Mouse (Mus musculus) liver, embryonic 14.5 days (tissue): ENCODE results near the gene Ptpn14. TPM values are rescaled to one million over a fixed set of nuclear protein-coding genes. Genes with fewer than 3 reads are reported as not detected.

Source experiments
- ATAC-seq: fragments of 200-750 bp; cut with Nextera tagmentation; 2 replicates; pipeline ENCODE4 v1.8.0; 2017; ENCODE audit warnings: moderate number of reproducible peaks, mild to moderate bottlenecking, moderate library complexity; ENCODE audit not compliant: insufficient read depth
- DNase-seq, 3 experiments: peaks; one replicate each; pipeline ENCODE4 v3.0.0-alpha.2; 2012 to 2013; ENCODE audit warnings: low read depth in 3 of 3, low spot score in 3 of 3
- H3K27ac ChIP-seq: fragments of 300-500 bp; sonication (generic); 2 replicates; pipeline ENCODE4 v1.5.1; 2014; ENCODE audit warnings: moderate library complexity, mild to moderate bottlenecking, control low read depth, inconsistent platforms
- H3K27me3 ChIP-seq: fragments of 300-500 bp; sonication (generic); 2 replicates; pipeline ENCODE4 v1.6.1; 2014; ENCODE audit warnings: mild to moderate bottlenecking, low read length, moderate library complexity; ENCODE audit not compliant: control insufficient read depth, insufficient read depth
- H3K36me3 ChIP-seq: fragments of 300-500 bp; sonication (generic); replicated peaks from 2 replicates; pipeline ENCODE4 v1.6.1; 2014; ENCODE audit warnings: low read depth; ENCODE audit not compliant: control insufficient read depth, insufficient read depth
- H3K4me1 ChIP-seq, 2 experiments: fragments of 200-500 bp in 1 of 2; fragments of 300-500 bp in 1 of 2; sonication (generic) in 1 of 2; replicated peaks; 2 replicates each; pipeline ENCODE4 v1.6.1; 2012 to 2014; ENCODE audit warnings: antibody characterized with exemption in 1 of 2, inconsistent platforms in 1 of 2, low read length in 1 of 2; ENCODE audit not compliant: control insufficient read depth in 2 of 2, insufficient read depth in 2 of 2
- H3K4me2 ChIP-seq: fragments of 300-500 bp; sonication (generic); 2 replicates; pipeline ENCODE4 v1.6.1; 2014; ENCODE audit warnings: low read depth, mild to moderate bottlenecking, control low read depth, moderate library complexity
- H3K4me3 ChIP-seq, 2 experiments: fragments of 200-500 bp in 1 of 2; fragments of 300-500 bp in 1 of 2; sonication (generic) in 1 of 2; 2 replicates each; pipeline ENCODE4 v1.5.1; 2012 to 2014; ENCODE audit warnings: low read depth in 2 of 2, low read length in 2 of 2, mild to moderate bottlenecking in 2 of 2, control low read depth in 1 of 2, inconsistent platforms in 1 of 2, moderate library complexity in 1 of 2; ENCODE audit not compliant: insufficient read depth in 1 of 2
- H3K9ac ChIP-seq: fragments of 300-500 bp; sonication (generic); replicated peaks from 2 replicates; pipeline ENCODE4 v1.6.1; 2014; ENCODE audit warnings: mild to moderate bottlenecking, control low read depth, moderate library complexity
- H3K9me3 ChIP-seq: fragments of 300-500 bp; sonication (generic); 2 replicates; pipeline ENCODE4 v1.6.1; 2016; ENCODE audit warnings: low read length, mixed read lengths; ENCODE audit not compliant: control insufficient read depth
- CTCF ChIP-seq: IDR thresholded peaks from 2 replicates; pipeline ENCODE4 v1.5.1; 2016; ENCODE audit warnings: antibody characterized with exemption, low read depth, control low read depth
- EP300 ChIP-seq: IDR thresholded peaks from 2 replicates; pipeline ENCODE4 v1.6.1; 2016; ENCODE audit warnings: antibody characterized with exemption, low read depth
- WGBS: fragments of 180-500 bp; shearing (Covaris S2); extraction: QIAGEN DNeasy Blood & Tissue Kit; methylation state at CpG from one replicate; pipeline ENCODE4 v1.1.7; 2014; ENCODE audit not compliant: insufficient replicate concordance; 5-methylcytosine and 5-hydroxymethylcytosine counted together
- polyA plus RNA-seq, 2 experiments: library from polyadenylated mRNA; depleted of rRNA in 1 of 2; stranded (reverse) in 1 of 2; unstranded in 1 of 2; fragments of >200 nt; fragmentation: Nextera tagmentation in 1 of 2; extraction: Ambion mirVana in 1 of 2; gene quantifications; 2 replicates each; pipeline versions ENCODE4 v1.2.1 to v1.2.3; 2012 to 2014

Ptpn14 gene
- polyA plus RNA-seq, 2 experiments: 0.22 to 0.50 TPM

DNA sequence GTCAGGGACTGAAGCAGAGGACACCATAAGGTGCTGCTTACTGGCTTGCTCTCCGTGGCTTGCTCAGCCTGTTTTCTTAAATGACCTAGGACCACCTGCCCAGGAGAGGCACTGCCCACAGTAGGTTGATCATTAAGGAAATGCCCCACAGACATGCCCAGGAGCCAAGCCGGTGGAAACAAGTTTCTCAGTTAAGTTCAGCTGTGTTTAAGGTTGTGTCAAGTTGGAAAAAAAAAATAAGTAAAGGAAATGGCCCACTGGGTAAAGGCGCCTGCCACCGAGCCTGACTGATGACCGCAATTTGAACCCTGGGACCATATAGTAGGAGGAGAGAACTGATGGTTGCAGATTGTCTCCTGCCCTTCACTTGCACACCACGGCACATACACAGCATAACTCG is 62.6 kb downstream of the Ptpn14 start:
- DNase-seq: no peak
- no peak for TF ChIP-seq CTCF
- no peak for TF ChIP-seq EP300
- ATAC-seq: no peak
- H3K9ac ChIP-seq: no peak overlapping the region
- no peaks in the 10 kb centered on the region for H3K27me3 ChIP-seq
- H3K4me1 ChIP-seq: peaks cover 0 to 6% of the 10 kb centered on the region in 2 experiments; a peak in 3 of 4 replicates
- no peaks in the 10 kb centered on the region for H3K9me3 ChIP-seq
- no peaks in the 10 kb centered on the region for H3K36me3 ChIP-seq
- no peak overlapping the region for H3K4me3 ChIP-seq
- 71% methylated on average over 7 of the region's 7 CpGs for WGBS
- H3K4me2 ChIP-seq: no peak overlapping the region
- H3K27ac ChIP-seq: no peak overlapping the region

DNA sequence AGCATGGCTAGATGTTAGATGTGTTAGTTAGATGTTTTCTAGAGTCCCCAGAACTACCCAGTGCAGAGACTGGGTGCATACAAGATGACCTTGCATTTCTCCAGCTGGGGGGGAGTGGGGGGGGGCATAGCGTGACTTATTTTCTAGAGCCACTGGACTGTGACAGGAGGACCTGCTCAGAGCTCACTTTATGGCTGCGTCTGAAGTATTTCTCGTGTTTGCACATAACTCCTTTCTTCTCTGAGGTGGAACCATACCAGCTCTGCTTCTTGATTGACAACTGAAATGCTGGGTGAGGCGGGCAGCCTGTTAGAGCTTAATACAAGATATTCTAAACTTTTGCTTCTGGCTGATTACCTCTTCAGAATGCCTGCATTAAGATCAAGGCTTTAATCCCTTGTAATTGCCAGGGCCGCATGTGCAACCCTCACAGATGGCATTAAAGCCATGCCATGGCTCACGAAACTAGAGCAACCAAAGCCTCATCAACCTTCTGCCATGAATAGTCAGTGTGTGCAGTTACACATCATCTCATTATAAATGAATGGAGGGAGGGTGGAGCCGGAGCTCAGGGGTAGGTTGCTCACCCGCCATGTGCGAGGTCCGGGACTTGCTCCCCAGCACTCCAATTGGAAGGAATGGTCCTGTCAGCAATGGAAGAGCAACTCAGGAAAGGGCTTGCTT is 63.6 kb downstream of the Ptpn14 start:
- no peak overlapping the region for H3K9ac ChIP-seq
- TF ChIP-seq EP300 (no peak), CTCF (no peak)

DNA sequence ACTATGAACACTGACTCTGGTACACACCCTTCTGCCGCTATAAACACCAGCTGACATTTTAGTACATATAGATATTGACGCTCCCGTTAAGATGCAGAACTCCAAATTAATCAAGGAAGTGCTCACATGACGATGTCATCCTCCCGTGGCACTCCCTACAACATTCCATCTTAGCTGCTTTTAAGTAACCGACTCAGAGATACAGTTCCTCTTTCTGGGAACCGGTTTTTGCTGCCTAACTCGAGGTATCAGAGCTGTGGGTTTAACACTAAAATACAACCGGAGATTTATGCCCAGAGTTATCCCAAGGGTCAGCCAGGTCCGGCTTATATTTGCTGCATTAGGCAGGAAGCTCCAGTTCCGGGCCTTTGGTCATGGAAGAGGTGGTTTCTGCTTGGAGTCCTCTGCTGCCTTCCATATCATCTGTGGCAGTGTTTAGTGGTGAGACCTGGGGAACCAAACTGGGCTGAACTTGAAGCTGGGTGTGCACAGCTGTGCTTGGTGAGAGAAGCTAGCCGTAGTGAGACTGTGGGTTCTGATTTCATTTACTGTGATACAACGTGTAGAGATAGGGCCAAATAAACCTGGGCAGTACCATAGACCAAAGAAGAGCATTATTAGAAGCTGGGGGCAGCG is 64.6 kb downstream of the Ptpn14 start:
- TF ChIP-seq CTCF: no peak
- no peak for TF ChIP-seq EP300

More for the DNA sequence above, 63.6 kb downstream of the Ptpn14 start:
- H3K4me2 ChIP-seq: no peak overlapping the region
- no peak overlapping the region for H3K27ac ChIP-seq
- no peaks in the 10 kb centered on the region for H3K36me3 ChIP-seq
- 71% methylated on average over 10 of the region's 10 CpGs for WGBS
- H3K27me3 ChIP-seq: no peaks in the 10 kb centered on the region
- no peak for ATAC-seq
- no peak overlapping the region for H3K4me3 ChIP-seq
- no peaks in the 10 kb centered on the region for H3K9me3 ChIP-seq
- peaks cover 0 to 14% of the 10 kb centered on the region in 2 experiments; a peak in 3 of 4 replicates for H3K4me1 ChIP-seq
- no peak for DNase-seq

DNA sequence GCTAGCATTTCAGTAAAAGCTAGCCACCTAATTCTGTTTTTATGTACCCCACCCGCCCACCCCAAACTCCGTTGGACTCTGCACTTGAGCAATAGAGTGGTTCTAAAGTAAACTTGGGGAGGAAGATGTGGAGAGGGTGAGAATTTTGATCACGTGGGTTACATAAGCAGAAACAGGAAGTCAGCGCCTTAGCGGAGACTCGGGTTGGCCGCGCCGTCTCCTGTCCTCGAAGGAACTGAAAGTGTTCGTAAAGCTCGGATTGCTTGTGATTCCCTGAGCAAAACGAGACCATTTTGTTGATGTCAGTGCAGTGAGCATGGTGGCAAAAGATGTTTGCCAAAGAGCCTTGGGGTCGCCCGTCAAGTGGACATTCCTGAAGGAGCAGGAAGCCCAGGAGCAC is 70.9 kb downstream of the Ptpn14 start:
- Histone ChIP-seq H3K4me2 (no peak overlapping the region), H3K4me1 (peaks cover 0 to 17% of the 10 kb centered on the region in 2 experiments; a peak in 3 of 4 replicates), H3K9ac (no peak overlapping the region), H3K27me3 (no peaks in the 10 kb centered on the region), H3K36me3 (no peaks in the 10 kb centered on the region), H3K27ac (no peak overlapping the region), H3K4me3 (no peak overlapping the region), H3K9me3 (no peaks in the 10 kb centered on the region)
- ATAC-seq: no peak
- peak in 1 of 3 experiments; percentile 9 for DNase-seq
- no peak for TF ChIP-seq CTCF
- TF ChIP-seq EP300: no peak
- WGBS: 29% methylated on average over 15 of the region's 15 CpGs

More for the DNA sequence above, 64.6 kb downstream of the Ptpn14 start:
- no peaks in the 10 kb centered on the region for H3K36me3 ChIP-seq
- no peak overlapping the region for H3K4me3 ChIP-seq
- WGBS: 35% methylated on average over 14 of the region's 14 CpGs
- DNase-seq: no peak
- H3K9me3 ChIP-seq: no peaks in the 10 kb centered on the region
- no peak overlapping the region for H3K4me2 ChIP-seq
- peaks cover 0 to 14% of the 10 kb centered on the region in 2 experiments; a peak in 3 of 4 replicates for H3K4me1 ChIP-seq
- no peak overlapping the region for H3K9ac ChIP-seq
- no peaks in the 10 kb centered on the region for H3K27me3 ChIP-seq
- no peak for ATAC-seq
- no peak overlapping the region for H3K27ac ChIP-seq

DNA sequence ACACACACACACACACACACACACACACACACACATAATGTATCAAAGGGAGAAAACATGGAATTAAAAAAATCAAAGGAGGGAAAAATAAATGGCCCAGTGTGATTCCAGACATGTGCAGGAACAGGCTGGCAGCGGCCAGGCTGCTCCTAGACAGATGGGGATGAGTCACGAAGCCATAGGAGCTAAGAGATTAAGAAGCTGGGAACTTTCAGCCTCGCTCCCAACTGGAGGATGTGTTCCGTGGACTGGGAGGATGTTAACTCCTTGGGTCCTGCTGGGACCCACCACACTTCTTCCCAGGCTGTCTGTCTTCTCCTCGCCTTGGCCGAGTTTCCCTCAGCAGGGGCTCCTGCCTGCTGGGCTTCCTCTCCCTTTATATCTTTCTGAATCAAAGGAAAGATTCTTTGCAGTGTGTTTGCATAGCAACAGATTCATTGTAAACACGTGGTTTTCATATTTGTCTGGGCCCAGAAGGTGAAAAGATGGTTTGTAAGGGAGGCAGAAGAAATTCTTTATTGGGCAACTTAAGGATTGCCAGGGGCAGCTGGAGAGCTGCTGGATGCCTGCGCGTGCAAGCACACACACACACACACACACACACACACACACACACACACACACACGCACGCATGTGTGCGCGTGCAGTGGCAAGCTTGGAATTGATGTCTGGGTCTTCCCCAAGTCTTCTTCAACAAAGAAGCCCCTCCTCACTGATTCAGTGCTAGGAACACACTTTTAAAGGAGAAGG is 72.3 kb downstream of the Ptpn14 start:
- H3K27me3 ChIP-seq: no peaks in the 10 kb centered on the region
- DNase-seq (no peak), ATAC-seq (no peak)
- no peak overlapping the region for H3K27ac ChIP-seq
- WGBS: 72% methylated on average over 13 of the region's 13 CpGs
- H3K36me3 ChIP-seq: no peaks in the 10 kb centered on the region
- no peak overlapping the region for H3K9ac ChIP-seq
- H3K4me2 ChIP-seq: no peak overlapping the region
- no peaks in the 10 kb centered on the region for H3K9me3 ChIP-seq
- H3K4me3 ChIP-seq: no peak overlapping the region
- no peak for TF ChIP-seq CTCF
- no peak for TF ChIP-seq EP300
- peaks cover 0 to 14% of the 10 kb centered on the region in 2 experiments; a peak in 3 of 4 replicates for H3K4me1 ChIP-seq
